In genomic region chr13:71146859-71147443, GRCm38 (mm10) we compare ENCODE assay signal across 18 mouse cellular contexts.
"Had no signal": no experiment of that assay in that cellular context is flagged by ENCODE, and none has a peak within 500 bp of the region (broad histone marks: within the 10 kb centered on the region; RNA-seq: fewer than 3 reads in every experiment).

No protein-coding gene starts in this region.

- H3K36me3 ChIP-seq: limb, embryonic 10.5 days; limb, embryonic 13.5 days; liver, embryonic 12.5 days; liver, embryonic 15.5 days; lung, embryonic 15.5 days; midbrain, embryonic 10.5 days; neural tube, embryonic 12.5 days had no signal

- H3K9ac ChIP-seq: limb, embryonic 13.5 days; liver, embryonic 12.5 days; liver, embryonic 15.5 days; lung, embryonic 15.5 days; neural tube, embryonic 12.5 days had no signal

- H3K27me3 ChIP-seq: limb, embryonic 13.5 days; liver, embryonic 12.5 days; liver, embryonic 15.5 days; lung, embryonic 15.5 days; megakaryocyte, embryonic 14.5 days had no signal

- ATAC-seq: intestine, postnatal 0 days; liver, embryonic 12.5 days had no signal

- DNase-seq: layer of hippocampus, adult 9-11 months; liver; lung, adult 18-20 months; lung, postnatal 10 days; lung, postnatal 36 days; midbrain, embryonic 14.5 days; thymus, adult 18-20 months; thymus, postnatal 36 days had no signal

- H3K4me3 ChIP-seq: layer of hippocampus, adult 2 months; limb, embryonic 10.5 days; limb, embryonic 13.5 days; liver, embryonic 12.5 days; liver, embryonic 15.5 days; lung, embryonic 15.5 days; megakaryocyte, embryonic 14.5 days; midbrain, embryonic 10.5 days; neural tube, embryonic 12.5 days had no signal

- H3K9me3 ChIP-seq: limb, embryonic 10.5 days; limb, embryonic 13.5 days; liver, embryonic 12.5 days; liver, embryonic 15.5 days; lung, embryonic 15.5 days; midbrain, embryonic 10.5 days; neural tube, embryonic 12.5 days had no signal

- H3K27ac ChIP-seq: layer of hippocampus, adult 2 months; limb, embryonic 10.5 days; limb, embryonic 13.5 days; liver, embryonic 12.5 days; liver, embryonic 15.5 days; lung, embryonic 15.5 days; midbrain, embryonic 10.5 days; neural tube, embryonic 12.5 days had no signal

- H3K4me1 ChIP-seq: limb, embryonic 10.5 days; limb, embryonic 13.5 days; liver, embryonic 12.5 days; liver, embryonic 15.5 days; lung, embryonic 15.5 days; megakaryocyte, embryonic 14.5 days had no signal

- H3K4me2 ChIP-seq: limb, embryonic 13.5 days; liver, embryonic 12.5 days; liver, embryonic 15.5 days; lung, embryonic 15.5 days; neural tube, embryonic 12.5 days had no signal
